Mouse (Mus musculus): ENCODE results near the gene Osbpl2. TPM values are rescaled to one million over a fixed set of nuclear protein-coding genes. Genes with fewer than 3 reads are reported as not detected.
A peak's percentile ranks its signal among the peaks of the same experiment; 100 is the strongest.

Gene Osbpl2
- polyA plus RNA-seq, 1 experiment from 2014 or later: 34.2 TPM

DNA sequence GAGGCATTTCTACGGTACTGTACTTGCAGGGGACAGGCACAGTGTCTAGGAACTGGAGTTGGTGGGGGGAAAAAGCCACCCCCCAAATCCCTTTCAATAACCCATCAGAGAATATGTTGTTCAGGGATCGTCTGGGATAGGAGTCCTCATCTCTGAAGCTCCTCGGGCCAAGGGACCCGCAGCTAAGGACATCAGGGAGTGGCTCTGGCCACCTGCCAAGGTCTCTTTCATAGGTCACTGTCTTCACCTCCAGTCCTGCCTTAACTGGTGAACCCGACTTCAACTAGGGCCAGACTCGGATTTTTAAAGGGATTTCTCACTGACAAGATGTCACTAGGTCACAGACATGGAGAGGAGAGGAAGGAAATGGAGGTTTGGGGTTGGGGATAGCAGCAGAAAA lies 10.8 kb upstream of the Osbpl2 start:
- H3K36me3 ChIP-seq: no peaks in the 10 kb centered on the region
- no peak overlapping the region for H3K4me3 ChIP-seq (replicated peaks)
- H3K9ac ChIP-seq: no peak overlapping the region
- 48% methylated on average over 6 of the region's 6 CpGs for WGBS
- H3K27ac ChIP-seq: no peak overlapping the region
- ATAC-seq (ENCODE audit: insufficient read depth, low FRiP score, low read depth): no peak
- H3K9me3 ChIP-seq: no peaks in the 10 kb centered on the region
- peaks cover 17% of the 10 kb centered on the region for H3K4me1 ChIP-seq
- H3K27me3 ChIP-seq (replicated peaks): peaks cover 25% of the 10 kb centered on the region
- H3K4me2 ChIP-seq: no peak overlapping the region

DNA sequence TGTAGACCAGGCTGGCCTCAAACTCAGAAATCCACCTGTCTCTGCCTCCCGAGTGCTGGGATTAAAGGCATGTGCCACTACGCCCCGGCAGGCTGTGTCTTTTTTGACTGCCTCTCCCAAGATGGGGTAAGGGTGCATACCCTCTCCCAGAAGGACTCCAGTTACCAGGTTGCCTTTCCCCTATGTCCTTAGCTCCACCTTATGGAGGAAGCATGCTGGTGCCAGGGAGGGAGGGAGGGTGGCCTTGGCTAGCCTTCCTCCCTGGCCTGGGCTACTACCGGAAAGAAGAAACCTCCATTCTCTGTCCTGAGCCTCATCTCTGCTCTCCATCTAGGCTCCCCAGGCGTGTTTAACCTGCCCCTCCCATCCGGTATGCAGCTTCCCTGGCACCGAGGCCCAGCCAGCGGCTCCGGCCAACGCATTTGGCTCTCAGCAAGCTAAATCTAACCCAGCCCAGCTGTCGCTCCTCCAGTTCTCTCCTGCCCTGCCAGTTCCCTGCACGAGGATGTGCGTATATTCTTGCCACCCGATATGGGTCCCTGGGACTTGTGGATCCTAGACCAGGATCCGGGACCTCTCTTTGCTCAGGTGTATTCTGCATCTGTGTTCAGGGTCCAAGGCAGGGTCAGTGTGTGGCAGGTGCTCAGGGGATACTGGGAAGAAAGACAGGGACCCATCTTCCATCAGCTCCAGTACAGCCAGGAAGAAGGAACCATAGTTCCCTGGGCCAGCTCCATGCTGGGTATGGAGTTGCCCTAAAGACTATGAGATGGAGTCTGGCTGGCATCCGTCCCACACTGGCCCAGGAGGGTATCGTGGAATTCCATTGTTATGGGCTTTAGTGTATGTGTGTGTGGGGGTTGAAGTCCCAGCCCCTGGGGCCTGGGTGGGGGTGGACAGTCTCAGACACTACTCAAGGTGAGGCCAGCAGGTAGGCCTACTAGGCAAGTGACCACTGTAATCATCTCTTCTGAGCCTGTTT lies 4.9 kb upstream of the Osbpl2 start:
- 51% methylated on average over 17 of the region's 17 CpGs for WGBS
- H3K9me3 ChIP-seq: no peaks in the 10 kb centered on the region
- H3K27ac ChIP-seq: no peak overlapping the region

DNA sequence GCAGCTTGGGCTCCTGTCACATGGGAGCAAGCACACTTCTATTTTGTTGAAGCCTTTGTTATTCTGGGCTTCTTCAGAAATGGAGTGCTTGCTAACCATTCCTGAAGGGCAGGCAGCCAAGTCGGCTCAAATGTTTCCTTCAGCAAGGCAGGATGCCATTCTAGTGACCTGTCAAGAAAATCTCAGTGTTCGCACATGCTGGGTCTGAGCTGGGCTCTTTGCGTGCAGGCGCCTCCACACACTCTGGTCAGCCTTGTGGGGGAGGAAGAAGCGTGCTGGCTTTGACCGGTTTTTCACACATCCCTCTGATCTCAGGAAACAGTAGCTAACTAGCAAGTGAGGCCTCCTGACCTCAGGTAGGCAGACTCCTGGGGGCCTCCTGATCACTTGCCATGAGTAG lies 3.8 kb upstream of the Osbpl2 start:
- no peak for ATAC-seq (ENCODE audit: insufficient read depth, low FRiP score, low read depth)
- WGBS: 33% methylated on average over 6 of the region's 6 CpGs
- H3K36me3 ChIP-seq: no peaks in the 10 kb centered on the region
- H3K4me2 ChIP-seq: no peak overlapping the region
- H3K4me3 ChIP-seq (replicated peaks): no peak overlapping the region
- no peaks in the 10 kb centered on the region for H3K9me3 ChIP-seq
- peaks cover 33% of the 10 kb centered on the region for H3K4me1 ChIP-seq
- no peaks in the 10 kb centered on the region for H3K27me3 ChIP-seq (replicated peaks)
- no peak overlapping the region for H3K9ac ChIP-seq
- H3K27ac ChIP-seq: no peak overlapping the region

More for the DNA sequence above, 4.9 kb upstream of the Osbpl2 start:
- H3K4me3 ChIP-seq (replicated peaks): no peak overlapping the region
- H3K4me1 ChIP-seq: peaks cover 28% of the 10 kb centered on the region
- H3K9ac ChIP-seq: no peak overlapping the region
- H3K27me3 ChIP-seq (replicated peaks): no peaks in the 10 kb centered on the region
- H3K36me3 ChIP-seq: no peaks in the 10 kb centered on the region
- ATAC-seq (ENCODE audit: insufficient read depth, low FRiP score, low read depth): no peak
- H3K4me2 ChIP-seq: no peak overlapping the region

DNA sequence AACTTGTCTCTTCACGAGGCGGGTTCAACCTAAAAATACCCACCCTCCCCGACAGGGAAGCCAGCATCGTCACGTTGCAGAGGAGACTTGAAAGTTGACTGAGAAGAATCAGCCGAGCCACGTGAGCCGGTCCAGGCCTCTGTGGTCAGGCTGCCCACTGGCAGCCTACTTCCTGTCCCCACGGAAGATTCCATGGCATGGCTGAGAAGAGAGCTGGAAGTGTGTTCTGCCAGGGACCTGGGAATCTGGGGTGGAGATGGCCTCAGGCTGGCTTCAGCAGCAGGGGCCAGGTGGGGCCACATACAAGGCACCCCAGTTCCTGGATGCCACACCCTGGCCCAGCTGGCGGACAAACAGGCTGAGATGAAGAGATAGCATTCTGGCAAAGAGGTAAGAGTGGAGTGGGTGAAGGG lies 3.0 kb upstream of the Osbpl2 start:
- no peak overlapping the region for H3K4me2 ChIP-seq
- H3K36me3 ChIP-seq: no peaks in the 10 kb centered on the region
- H3K4me3 ChIP-seq (replicated peaks): no peak overlapping the region
- H3K27me3 ChIP-seq (replicated peaks): no peaks in the 10 kb centered on the region
- 63% methylated on average over 10 of the region's 10 CpGs for WGBS
- H3K4me1 ChIP-seq: peaks cover 36% of the 10 kb centered on the region
- no peaks in the 10 kb centered on the region for H3K9me3 ChIP-seq
- no peak overlapping the region for H3K9ac ChIP-seq
- ATAC-seq (ENCODE audit: insufficient read depth, low FRiP score, low read depth): no peak
- no peak overlapping the region for H3K27ac ChIP-seq

DNA sequence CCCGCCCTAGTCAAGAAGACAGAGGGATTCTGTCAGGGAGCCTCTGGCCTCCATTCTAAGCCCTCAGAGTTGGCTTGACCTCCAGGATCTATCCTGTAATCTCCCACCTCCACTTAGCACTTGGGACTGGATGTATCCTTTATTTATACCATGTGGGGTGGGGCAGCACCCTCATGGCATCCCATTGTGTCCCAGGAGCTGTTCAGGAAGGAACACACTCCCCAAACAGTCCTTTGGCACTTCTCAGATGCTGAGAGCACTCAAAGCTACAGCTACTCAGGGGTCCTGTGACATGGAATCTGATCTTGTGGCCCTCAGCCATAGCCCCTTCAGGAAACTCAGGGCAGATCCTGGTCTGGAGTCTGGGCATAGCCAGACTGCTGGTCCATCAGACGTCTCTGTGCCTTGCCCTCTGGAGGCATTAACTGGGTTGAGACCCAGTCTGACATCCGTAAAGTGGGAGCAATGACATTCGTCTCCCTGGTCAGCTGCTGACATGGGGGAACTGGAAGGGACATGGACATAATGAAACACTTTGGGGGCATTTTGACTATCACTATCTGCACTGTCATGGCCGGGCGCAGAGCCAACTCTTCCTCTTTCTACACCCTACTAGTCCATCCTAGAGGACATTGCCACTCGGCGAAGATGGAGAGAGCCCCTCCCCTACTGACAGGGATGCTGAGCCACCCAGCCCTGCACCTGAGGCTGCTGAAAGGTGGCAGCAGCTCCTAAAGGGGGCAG lies 2.2 kb upstream of the Osbpl2 start:
- no peak overlapping the region for H3K4me3 ChIP-seq (replicated peaks)
- peaks cover 36% of the 10 kb centered on the region for H3K4me1 ChIP-seq
- H3K9me3 ChIP-seq: no peaks in the 10 kb centered on the region
- H3K36me3 ChIP-seq: no peaks in the 10 kb centered on the region
- no peak overlapping the region for H3K9ac ChIP-seq
- no peaks in the 10 kb centered on the region for H3K27me3 ChIP-seq (replicated peaks)
- H3K4me2 ChIP-seq: no peak overlapping the region
- ATAC-seq (ENCODE audit: insufficient read depth, low FRiP score, low read depth): no peak
- no peak overlapping the region for H3K27ac ChIP-seq
- WGBS: 71% methylated on average over 8 of the region's 8 CpGs

DNA sequence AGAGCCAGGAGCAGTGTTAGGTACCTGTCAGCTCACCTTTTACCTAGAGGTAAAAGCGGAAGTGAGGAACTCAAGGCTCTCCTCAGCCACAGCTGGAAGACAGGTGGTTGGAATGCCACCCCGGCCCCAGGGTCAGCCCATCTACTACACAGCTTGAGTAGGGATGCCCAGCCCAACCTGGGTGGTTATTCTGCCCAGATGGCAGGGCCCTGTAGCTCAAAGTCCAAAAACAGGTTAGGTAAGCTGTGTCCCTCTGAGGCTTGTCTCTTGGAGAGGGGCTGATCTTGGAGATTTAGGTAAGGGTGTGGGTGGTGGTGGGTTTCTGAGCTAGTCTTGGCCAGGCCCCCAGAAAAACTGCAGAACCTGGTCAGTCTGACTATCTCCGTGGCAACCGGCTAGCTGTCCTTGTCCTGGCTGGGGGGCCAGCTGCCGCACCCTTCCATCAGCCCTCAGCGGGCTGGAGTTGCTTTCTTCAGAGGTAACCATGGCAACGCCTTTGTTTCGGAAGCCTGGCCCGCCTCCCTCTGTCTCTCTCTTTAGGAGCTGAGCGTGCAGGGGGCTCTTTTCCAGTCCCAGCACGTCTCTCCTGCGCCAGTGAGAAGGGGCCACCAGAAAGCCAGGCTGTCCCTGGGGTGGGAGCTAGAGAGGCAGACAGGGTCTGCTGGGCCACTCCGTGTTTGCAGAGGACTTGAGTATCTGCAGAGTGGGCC lies 1.5 kb upstream of the Osbpl2 start:
- WGBS: 9% methylated on average over 13 of the region's 13 CpGs
- Histone ChIP-seq H3K4me1 (peaks cover 36% of the 10 kb centered on the region), H3K27ac (no peak overlapping the region), H3K4me2 (peak overlapping the region; percentile 82; the same call in 1 of the 2 replicates), H3K9ac (no peak overlapping the region), H3K27me3 (replicated peaks) (no peaks in the 10 kb centered on the region), H3K9me3 (no peaks in the 10 kb centered on the region), H3K4me3 (replicated peaks) (no peak overlapping the region), H3K36me3 (no peaks in the 10 kb centered on the region)
- ATAC-seq (ENCODE audit: insufficient read depth, low FRiP score, low read depth): no peak

DNA sequence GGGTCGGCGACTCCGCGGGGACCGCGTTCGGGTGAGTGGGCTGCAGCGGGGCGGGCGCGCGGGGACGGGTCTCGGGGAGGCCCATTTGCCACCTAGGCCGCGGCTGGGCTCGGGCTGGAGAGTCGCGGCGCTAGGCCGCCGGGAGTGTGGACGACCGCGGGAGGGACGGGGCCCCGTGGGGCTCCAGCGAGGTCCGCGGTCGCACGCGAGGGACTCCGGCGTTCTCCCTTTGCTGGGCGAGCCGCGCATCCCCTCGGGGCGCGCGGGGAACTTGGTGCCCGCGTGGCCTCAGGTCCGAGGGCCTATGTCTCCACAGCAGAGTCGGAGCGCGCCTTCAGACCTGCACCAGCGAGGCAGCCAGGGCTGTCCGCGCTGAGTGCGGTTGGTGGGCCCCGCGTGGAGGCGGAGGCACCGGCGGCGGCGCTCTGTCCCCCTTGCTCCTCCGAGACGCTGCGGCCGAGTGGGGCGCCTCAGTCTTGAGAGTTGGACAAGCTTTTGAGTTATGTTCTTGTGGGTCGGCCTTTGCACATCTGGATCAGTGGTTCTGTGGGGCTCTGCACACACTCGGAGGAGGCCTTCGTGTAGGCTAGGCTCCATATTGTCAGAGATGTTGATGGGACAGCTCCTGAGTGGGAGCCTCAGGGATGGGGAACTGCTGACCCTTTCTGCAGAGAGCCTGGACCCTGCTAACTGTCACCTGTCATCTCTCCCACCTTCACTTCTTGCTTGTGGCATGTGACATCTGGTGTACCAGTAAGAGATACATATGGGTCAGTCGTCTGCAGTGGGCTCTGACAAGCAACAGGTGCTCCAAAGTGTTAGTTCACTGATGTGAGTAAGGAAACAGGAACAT lies 559 bp downstream of the Osbpl2 start:
- no peak for ATAC-seq (ENCODE audit: insufficient read depth, low FRiP score, low read depth)
- peak overlapping the region; percentile 70 for H3K4me2 ChIP-seq
- no peaks in the 10 kb centered on the region for H3K9me3 ChIP-seq
- no peaks in the 10 kb centered on the region for H3K27me3 ChIP-seq (replicated peaks)
- peak overlapping the region; percentile 90 for H3K4me3 ChIP-seq (replicated peaks)
- H3K4me1 ChIP-seq: peaks cover 36% of the 10 kb centered on the region
- no peaks in the 10 kb centered on the region for H3K36me3 ChIP-seq
- peak overlapping the region; percentile 77 for H3K27ac ChIP-seq
- WGBS: 1% methylated on average over 65 of the region's 68 CpGs
- peak overlapping the region; percentile 83 for H3K9ac ChIP-seq

DNA sequence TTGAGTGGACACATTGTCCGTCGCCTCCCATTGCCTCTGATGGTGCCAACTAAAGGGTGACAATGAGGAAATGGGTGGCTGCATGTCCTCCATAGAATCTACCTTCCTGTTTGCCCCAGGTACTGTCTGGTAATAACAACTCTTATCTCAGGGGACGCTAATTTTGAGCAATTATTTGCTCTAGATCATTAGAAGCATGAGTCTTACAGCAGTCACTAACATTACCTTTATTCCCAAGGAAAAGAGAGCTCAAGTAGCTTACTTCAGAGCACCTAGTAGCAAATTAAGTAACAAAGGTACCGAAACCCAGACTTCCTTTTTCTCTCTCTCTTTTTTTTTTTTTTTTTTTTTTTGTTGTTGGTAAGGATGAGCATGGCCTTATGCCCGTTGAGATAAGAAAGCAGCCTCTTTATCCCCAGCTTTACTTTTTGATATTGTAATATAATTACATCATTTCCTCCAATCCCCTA lies 1.2 kb downstream of the Osbpl2 start:
- Histone ChIP-seq H3K36me3 (no peaks in the 10 kb centered on the region), H3K9ac (no peak overlapping the region)
- WGBS: 58% methylated on average over 5 of the region's 5 CpGs

DNA sequence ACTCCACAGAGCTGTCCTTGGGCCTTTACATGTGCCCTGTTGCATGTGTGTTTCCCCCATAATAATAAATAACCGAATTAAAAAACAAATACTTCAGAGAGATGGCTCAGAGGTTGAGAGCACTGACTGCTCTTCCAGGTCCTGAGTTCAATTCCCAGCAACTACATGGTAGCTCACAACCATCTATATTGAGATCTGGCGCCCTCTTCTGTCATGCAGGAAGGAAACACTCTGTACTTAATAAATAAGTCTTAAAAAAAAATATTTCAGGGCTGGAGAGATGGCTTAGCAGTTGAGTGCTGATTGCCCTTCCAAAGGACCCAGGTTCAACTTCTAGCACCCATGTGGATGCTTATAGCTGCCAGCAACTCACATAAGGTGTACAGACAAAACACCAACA lies 5.1 kb downstream of the Osbpl2 start:
- Histone ChIP-seq H3K4me3 (replicated peaks) (no peak overlapping the region), H3K4me1 (peaks cover 33% of the 10 kb centered on the region), H3K27me3 (replicated peaks) (no peaks in the 10 kb centered on the region), H3K9ac (no peak overlapping the region), H3K4me2 (no peak overlapping the region), H3K27ac (no peak overlapping the region), H3K9me3 (no peaks in the 10 kb centered on the region), H3K36me3 (no peaks in the 10 kb centered on the region)
- no peak for ATAC-seq (ENCODE audit: insufficient read depth, low FRiP score, low read depth)
- 79% methylated on average over 2 of the region's 2 CpGs for WGBS

More for the DNA sequence above, 1.2 kb downstream of the Osbpl2 start:
- Histone ChIP-seq H3K4me1 (peaks cover 34% of the 10 kb centered on the region), H3K27me3 (replicated peaks) (no peaks in the 10 kb centered on the region), H3K4me2 (peak overlapping the region; percentile 70), H3K4me3 (replicated peaks) (peak overlapping the region; percentile 90), H3K27ac (no peak overlapping the region), H3K9me3 (no peaks in the 10 kb centered on the region)
- no peak for ATAC-seq (ENCODE audit: insufficient read depth, low FRiP score, low read depth)

DNA sequence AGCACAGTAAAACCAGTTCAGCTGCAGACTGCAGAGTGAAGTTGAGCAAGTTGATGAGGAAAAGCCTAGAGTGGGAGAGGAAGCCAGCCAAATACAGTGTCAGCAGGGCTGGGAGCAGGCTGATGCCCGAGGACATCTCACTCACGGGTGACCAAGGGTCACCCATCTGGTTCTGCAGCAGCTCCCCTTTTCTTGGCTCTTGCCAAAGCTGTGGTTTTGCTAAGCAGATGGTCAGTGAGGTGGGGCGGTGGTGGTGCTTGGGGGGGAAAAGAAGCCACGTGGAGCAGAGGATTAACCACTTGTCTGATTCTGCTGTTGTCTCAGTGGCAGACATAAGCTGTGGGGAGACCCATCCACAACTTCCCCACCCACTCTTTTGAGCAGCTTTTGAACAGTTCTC lies 7.1 kb downstream of the Osbpl2 start:
- ATAC-seq (ENCODE audit: insufficient read depth, low FRiP score, low read depth): peak; percentile 47; the same call in 1 of the 2 replicates
- no peak overlapping the region; the same call in 1 of the 2 replicates for H3K27ac ChIP-seq
- H3K9ac ChIP-seq: no peak overlapping the region
- no peak overlapping the region for H3K4me3 ChIP-seq (replicated peaks)
- WGBS: 20% methylated on average over 4 of the region's 4 CpGs
- H3K9me3 ChIP-seq: no peaks in the 10 kb centered on the region
- no peaks in the 10 kb centered on the region for H3K27me3 ChIP-seq (replicated peaks)
- H3K36me3 ChIP-seq: no peaks in the 10 kb centered on the region
- H3K4me2 ChIP-seq: no peak overlapping the region
- H3K4me1 ChIP-seq: peaks cover 25% of the 10 kb centered on the region

DNA sequence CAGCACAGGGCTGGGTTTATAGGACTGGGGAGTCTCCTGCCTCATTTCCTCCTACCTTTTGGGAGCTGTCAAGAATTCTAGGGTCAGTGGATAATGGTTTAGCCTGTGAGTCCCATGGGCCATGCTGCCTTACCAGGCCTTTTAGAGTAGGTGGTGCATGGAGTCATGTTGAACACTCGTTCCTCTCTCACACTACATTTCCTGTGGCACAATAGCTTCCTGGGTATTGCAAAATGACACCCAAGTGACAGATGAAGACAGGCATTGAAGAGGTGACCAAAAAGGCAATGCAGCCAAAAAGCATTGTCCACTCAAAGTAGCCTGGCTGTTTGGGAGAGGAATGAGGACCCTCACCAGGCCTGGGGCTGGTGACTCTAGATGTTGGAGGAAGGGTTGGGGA lies 8.6 kb downstream of the Osbpl2 start:
- Histone ChIP-seq H3K4me1 (peaks cover 25% of the 10 kb centered on the region), H3K4me3 (replicated peaks) (no peak overlapping the region), H3K9ac (no peak overlapping the region), H3K4me2 (no peak overlapping the region), H3K36me3 (no peaks in the 10 kb centered on the region), H3K27ac (no peak overlapping the region), H3K27me3 (replicated peaks) (no peaks in the 10 kb centered on the region), H3K9me3 (no peaks in the 10 kb centered on the region)
- WGBS: 68% methylated on average over 1 of the region's 1 CpGs
- no peak for ATAC-seq (ENCODE audit: insufficient read depth, low FRiP score, low read depth)
